Mouse (Mus musculus): ENCODE results near the gene Olfr727. TPM values are rescaled to one million over a fixed set of nuclear protein-coding genes. Genes with fewer than 3 reads are reported as not detected.

The Olfr727 gene
- polyA plus RNA-seq (2014; fragmentation: Nextera tagmentation; extraction: Ambion mirVana) = not detected in 2 replicates

GRCm38 (mm10) chr14:50122886-50123285 lies at the start of gene Olfr727:
Gene Olfr727 (plus strand): TSS chr14:50123186.
- Histone ChIP-seq H3K4me3 (ENCODE audit: control insufficient read depth in 1 of 2, insufficient read depth in 1 of 2, low read depth in 1 of 2, low read length in 2 of 2) (no peak within 1 kb of the TSS), H3K27me3 (ENCODE audit: control insufficient read depth, insufficient read depth, low read length) (no peaks in the 10 kb centered on the region), H3K27ac (replicated peaks in 1 of 2; ENCODE audit: control insufficient read depth in 1 of 2, insufficient read depth in 1 of 2, low read depth in 2 of 2, low read length in 2 of 2) (no peak within 1 kb of the TSS), H3K4me1 (ENCODE audit: control insufficient read depth in 2 of 2, insufficient read depth in 2 of 2, low read length in 2 of 2) (no peaks in the 10 kb centered on the region), H3K9ac (ENCODE audit: low read length) (no peak within 1 kb of the TSS), H3K9me3 (ENCODE audit: control insufficient read depth, low read length) (no peaks in the 10 kb centered on the region), H3K4me2 (ENCODE audit: low read length) (no peak within 1 kb of the TSS), H3K36me3 (ENCODE audit: control insufficient read depth, insufficient read depth, low read length) (no peaks in the 10 kb centered on the region)
- 64% methylated on average over 1 of the region's 1 CpGs for WGBS
- ATAC-seq (ENCODE audit: insufficient number of reproducible peaks, insufficient read depth, low FRiP score, low read depth) = no peak

- Histone ChIP-seq H3K36me3 (ENCODE audit: control insufficient read depth, insufficient read depth, low read length) (no peaks in the 10 kb centered on the region), H3K4me1 (ENCODE audit: control insufficient read depth in 2 of 2, insufficient read depth in 2 of 2, low read length in 2 of 2) (no peaks in the 10 kb centered on the region), H3K4me3 (ENCODE audit: control insufficient read depth in 1 of 2, insufficient read depth in 1 of 2, low read depth in 1 of 2, low read length in 2 of 2) (no peak within 1 kb of the TSS), H3K4me2 (ENCODE audit: low read length) (no peak within 1 kb of the TSS), H3K27ac (replicated peaks in 1 of 2; ENCODE audit: control insufficient read depth in 1 of 2, insufficient read depth in 1 of 2, low read depth in 2 of 2, low read length in 2 of 2) (no peak within 1 kb of the TSS), H3K27me3 (ENCODE audit: control insufficient read depth, insufficient read depth, low read length) (no peaks in the 10 kb centered on the region), H3K9me3 (ENCODE audit: control insufficient read depth, low read length) (no peaks in the 10 kb centered on the region), H3K9ac (ENCODE audit: low read length) (no peak within 1 kb of the TSS)
- ATAC-seq (ENCODE audit: insufficient number of reproducible peaks, insufficient read depth, low FRiP score, low read depth) = no peak
- 56% methylated on average over 1 of the region's 1 CpGs for WGBS
Observed at GRCm38 (mm10) chr14:50090853-50091252, 32.1 kb upstream of the Olfr727 start, which contains the start of gene Olfr726. Gene Olfr726 (minus strand): TSS chr14:50090953.

GRCm38 (mm10) chr14:50142580-50142979 lies 19.6 kb downstream of the Olfr727 start, which contains the start of gene Olfr728:
Gene Olfr728 (minus strand): TSS chr14:50142680.
- ATAC-seq (ENCODE audit: insufficient number of reproducible peaks, insufficient read depth, low FRiP score, low read depth) = no peak
- H3K4me2 ChIP-seq (ENCODE audit: low read length) = no peak within 1 kb of the TSS
- H3K27me3 ChIP-seq (ENCODE audit: control insufficient read depth, insufficient read depth, low read length) = no peaks in the 10 kb centered on the region
- no peak within 1 kb of the TSS for H3K4me3 ChIP-seq (ENCODE audit: control insufficient read depth in 1 of 2, insufficient read depth in 1 of 2, low read depth in 1 of 2, low read length in 2 of 2)
- 83% methylated on average over 5 of the region's 5 CpGs for WGBS
- no peaks in the 10 kb centered on the region for H3K9me3 ChIP-seq (ENCODE audit: control insufficient read depth, low read length)
- no peaks in the 10 kb centered on the region for H3K4me1 ChIP-seq (ENCODE audit: control insufficient read depth in 2 of 2, insufficient read depth in 2 of 2, low read length in 2 of 2)
- H3K36me3 ChIP-seq (ENCODE audit: control insufficient read depth, insufficient read depth, low read length) = no peaks in the 10 kb centered on the region
- no peak within 1 kb of the TSS for H3K9ac ChIP-seq (ENCODE audit: low read length)
- H3K27ac ChIP-seq (replicated peaks in 1 of 2; ENCODE audit: control insufficient read depth in 1 of 2, insufficient read depth in 1 of 2, low read depth in 2 of 2, low read length in 2 of 2) = no peak within 1 kb of the TSS

DNA sequence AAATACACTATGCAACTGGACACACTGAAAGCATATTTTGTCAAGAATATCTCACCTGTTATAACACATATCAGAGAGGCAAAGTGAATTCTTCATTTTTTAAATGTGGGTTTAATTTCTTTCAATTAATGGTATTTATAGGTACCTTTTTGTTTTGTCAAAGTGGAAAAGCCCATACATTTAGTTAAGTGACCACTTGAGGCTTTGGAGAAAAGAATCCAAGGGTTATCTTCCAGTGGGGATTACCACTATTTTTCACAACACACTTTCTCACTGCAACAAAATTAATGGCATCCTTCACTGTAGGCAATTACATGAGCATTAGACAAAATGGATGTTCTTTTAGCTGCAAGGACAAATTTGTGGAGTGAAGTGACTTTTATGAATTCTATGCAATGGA lies 29.8 kb downstream of the Olfr727 start, which contains the start of gene Olfr729:
Olfr729 (minus strand) TSS at position 101 of the 400 bp plus-strand sequence.
- Histone ChIP-seq H3K9me3 (ENCODE audit: control insufficient read depth, low read length) (no peaks in the 10 kb centered on the region), H3K36me3 (ENCODE audit: control insufficient read depth, insufficient read depth, low read length) (no peaks in the 10 kb centered on the region), H3K4me2 (ENCODE audit: low read length) (no peak within 1 kb of the TSS), H3K4me3 (ENCODE audit: control insufficient read depth in 1 of 2, insufficient read depth in 1 of 2, low read depth in 1 of 2, low read length in 2 of 2) (no peak within 1 kb of the TSS), H3K9ac (ENCODE audit: low read length) (no peak within 1 kb of the TSS), H3K4me1 (ENCODE audit: control insufficient read depth in 2 of 2, insufficient read depth in 2 of 2, low read length in 2 of 2) (no peaks in the 10 kb centered on the region), H3K27ac (replicated peaks in 1 of 2; ENCODE audit: control insufficient read depth in 1 of 2, insufficient read depth in 1 of 2, low read depth in 2 of 2, low read length in 2 of 2) (no peak within 1 kb of the TSS), H3K27me3 (ENCODE audit: control insufficient read depth, insufficient read depth, low read length) (no peaks in the 10 kb centered on the region)
- ATAC-seq (ENCODE audit: insufficient number of reproducible peaks, insufficient read depth, low FRiP score, low read depth) = no peak

Other genes with a start within 250 kb of the Olfr727 start
- gene Olfr722, start 221.2 kb upstream of the Olfr727 start, polyA plus RNA-seq (2014; fragmentation: Nextera tagmentation; extraction: Ambion mirVana) = not detected in 2 replicates
- gene Olfr723, start 191.4 kb upstream of the Olfr727 start, polyA plus RNA-seq (2014; fragmentation: Nextera tagmentation; extraction: Ambion mirVana) = not detected in 2 replicates
- not detected in 2 replicates for gene Olfr724, start 159.9 kb upstream of the Olfr727 start, polyA plus RNA-seq (2014; fragmentation: Nextera tagmentation; extraction: Ambion mirVana)
- gene Olfr725, start 82.8 kb upstream of the Olfr727 start, polyA plus RNA-seq (2014; fragmentation: Nextera tagmentation; extraction: Ambion mirVana) = not detected in 2 replicates
- not detected in 2 replicates for gene Olfr726, start 32.2 kb upstream of the Olfr727 start, polyA plus RNA-seq (2014; fragmentation: Nextera tagmentation; extraction: Ambion mirVana)
- not detected in 2 replicates for gene Olfr728, start 19.5 kb downstream of the Olfr727 start, polyA plus RNA-seq (2014; fragmentation: Nextera tagmentation; extraction: Ambion mirVana)
- gene Olfr729, start 29.7 kb downstream of the Olfr727 start, polyA plus RNA-seq (2014; fragmentation: Nextera tagmentation; extraction: Ambion mirVana) = not detected in 2 replicates
- not detected in 2 replicates for gene Olfr730, start 65.0 kb downstream of the Olfr727 start, polyA plus RNA-seq (2014; fragmentation: Nextera tagmentation; extraction: Ambion mirVana)
- not detected in 2 replicates for gene Olfr731, start 118.7 kb downstream of the Olfr727 start, polyA plus RNA-seq (2014; fragmentation: Nextera tagmentation; extraction: Ambion mirVana)
- not detected in 2 replicates for gene Olfr732, start 161.0 kb downstream of the Olfr727 start, polyA plus RNA-seq (2014; fragmentation: Nextera tagmentation; extraction: Ambion mirVana)
- gene Olfr733, start 178.3 kb downstream of the Olfr727 start, polyA plus RNA-seq (2014; fragmentation: Nextera tagmentation; extraction: Ambion mirVana) = not detected in 2 replicates
- gene Olfr734, start 203.6 kb downstream of the Olfr727 start, polyA plus RNA-seq (2014; fragmentation: Nextera tagmentation; extraction: Ambion mirVana) = not detected in 2 replicates
- gene Olfr735, start 225.7 kb downstream of the Olfr727 start, polyA plus RNA-seq (2014; fragmentation: Nextera tagmentation; extraction: Ambion mirVana) = not detected in 2 replicates
- gene Tlr11, start 234.7 kb downstream of the Olfr727 start, polyA plus RNA-seq (2014; fragmentation: Nextera tagmentation; extraction: Ambion mirVana) = not detected in 2 replicates

Data from heart, embryonic 14.5 days (tissue).